Mouse (Mus musculus): ENCODE data around the gene Zfp346. TPM values are rescaled to one million over a fixed set of nuclear protein-coding genes. Genes with fewer than 3 reads are reported as not detected.

Gene Zfp346
- polyA plus RNA-seq, 1 experiment from 2014 or later: 28.2 TPM

GRCm38 (mm10) chr13:55178556-55178955 is 73.4 kb downstream of the Zfp346 start:
- Histone ChIP-seq H3K27me3 (0 out of 2 replicates have a peak, but pooled peaks cover 4% of the 10 kb centered on the region), H3K9me3 (no peaks in the 10 kb centered on the region), H3K4me1 (replicated peaks) (peaks cover 8% of the 10 kb centered on the region; the same call in 1 of the 2 replicates), H3K9ac (no peak overlapping the region), H3K36me3 (no peaks in the 10 kb centered on the region), H3K4me3 (no peak overlapping the region), H3K4me2 (no peak overlapping the region), H3K27ac (no peak overlapping the region)
- 39% methylated on average over 2 of the region's 2 CpGs for WGBS
- ATAC-seq (ENCODE audit: low FRiP score): no peak

- Histone ChIP-seq H3K27me3 (0 out of 2 replicates have a peak, but pooled peaks cover 4% of the 10 kb centered on the region), H3K27ac (no peak overlapping the region), H3K4me3 (no peak overlapping the region), H3K4me1 (replicated peaks) (peaks cover 8% of the 10 kb centered on the region; the same call in 1 of the 2 replicates), H3K4me2 (no peak overlapping the region), H3K9ac (no peak overlapping the region), H3K36me3 (no peaks in the 10 kb centered on the region), H3K9me3 (no peaks in the 10 kb centered on the region)
- WGBS: 96% methylated on average over 3 of the region's 3 CpGs
- no peak for ATAC-seq (ENCODE audit: low FRiP score)
Measured at GRCm38 (mm10) chr13:55179591-55179990, 74.5 kb downstream of the Zfp346 start.

GRCm38 (mm10) chr13:55181786-55182172 is 76.7 kb downstream of the Zfp346 start:
- ATAC-seq (ENCODE audit: low FRiP score): peak; percentile 34; the same call in 1 of the 2 replicates
- H3K4me1 ChIP-seq (replicated peaks): peaks cover 8% of the 10 kb centered on the region; the same call in 1 of the 2 replicates
- 0 out of 2 replicates have a peak, but pooled peaks cover 4% of the 10 kb centered on the region for H3K27me3 ChIP-seq
- no peaks in the 10 kb centered on the region for H3K36me3 ChIP-seq
- H3K27ac ChIP-seq: peak overlapping the region; percentile 85; the same call in 1 of the 2 replicates
- WGBS: 69% methylated on average over 2 of the region's 2 CpGs
- no peak overlapping the region for H3K4me3 ChIP-seq
- H3K9ac ChIP-seq: no peak overlapping the region
- H3K4me2 ChIP-seq: peak overlapping the region; percentile 53
- H3K9me3 ChIP-seq: no peaks in the 10 kb centered on the region

GRCm38 (mm10) chr13:55182173-55182894 is 77.2 kb downstream of the Zfp346 start:
- peak; percentile 52 for ATAC-seq (ENCODE audit: low FRiP score)
- 4% methylated on average over 23 of the region's 23 CpGs for WGBS
- no peaks in the 10 kb centered on the region for H3K9me3 ChIP-seq
- H3K4me1 ChIP-seq (replicated peaks): peaks cover 8% of the 10 kb centered on the region; the same call in 1 of the 2 replicates
- peak overlapping the region; percentile 53 for H3K4me2 ChIP-seq
- H3K36me3 ChIP-seq: no peaks in the 10 kb centered on the region
- H3K27me3 ChIP-seq: 0 out of 2 replicates have a peak, but pooled peaks cover 4% of the 10 kb centered on the region
- peak overlapping the region; percentile 27 for H3K4me3 ChIP-seq
- peak overlapping the region; percentile 85 for H3K27ac ChIP-seq
- H3K9ac ChIP-seq: peak overlapping the region; percentile 57

GRCm38 (mm10) chr13:55183382-55183781 is 78.3 kb downstream of the Zfp346 start:
- peaks cover 8% of the 10 kb centered on the region; the same call in 1 of the 2 replicates for H3K4me1 ChIP-seq (replicated peaks)
- ATAC-seq (ENCODE audit: low FRiP score): no peak
- H3K27ac ChIP-seq: no peak overlapping the region
- H3K9me3 ChIP-seq: no peaks in the 10 kb centered on the region
- 0 out of 2 replicates have a peak, but pooled peaks cover 4% of the 10 kb centered on the region for H3K27me3 ChIP-seq
- no peak overlapping the region for H3K4me3 ChIP-seq
- WGBS: 85% methylated on average over 6 of the region's 6 CpGs
- no peak overlapping the region for H3K4me2 ChIP-seq
- H3K36me3 ChIP-seq: no peaks in the 10 kb centered on the region
- H3K9ac ChIP-seq: no peak overlapping the region

Other genes with a start within 250 kb of the Zfp346 start
- 7.8 and 8.4 TPM in 2 replicates for gene Unc5a, start 155.9 kb upstream of the Zfp346 start, polyA plus RNA-seq (2015; fragmentation: Nextera tagmentation; extraction: Ambion mirVana)
- 1.1 and 1.2 TPM in 2 replicates for gene Hk3, start 83.9 kb upstream of the Zfp346 start, polyA plus RNA-seq (2015; fragmentation: Nextera tagmentation; extraction: Ambion mirVana)
- gene Uimc1, start 5.0 kb upstream of the Zfp346 start, polyA plus RNA-seq (2015; fragmentation: Nextera tagmentation; extraction: Ambion mirVana): 20.0 and 20.3 TPM in 2 replicates
- not detected in 2 replicates for gene Gm17617, start 28.2 kb downstream of the Zfp346 start, polyA plus RNA-seq (2015; fragmentation: Nextera tagmentation; extraction: Ambion mirVana)
- 1.1 and 2.0 TPM in 2 replicates for gene Fgfr4, start 47.3 kb downstream of the Zfp346 start, polyA plus RNA-seq (2015; fragmentation: Nextera tagmentation; extraction: Ambion mirVana)
- 70.7 and 73.5 TPM in 2 replicates for gene Nsd1, start 104.5 kb downstream of the Zfp346 start, polyA plus RNA-seq (2015; fragmentation: Nextera tagmentation; extraction: Ambion mirVana)
- gene Prelid1, start 215.2 kb downstream of the Zfp346 start, polyA plus RNA-seq (2015; fragmentation: Nextera tagmentation; extraction: Ambion mirVana): 300 and 307 TPM in 2 replicates
- gene Rab24, start 216.6 kb downstream of the Zfp346 start, polyA plus RNA-seq (2015; fragmentation: Nextera tagmentation; extraction: Ambion mirVana): 95.9 and 102 TPM in 2 replicates
- gene Mxd3, start 224.5 kb downstream of the Zfp346 start, polyA plus RNA-seq (2015; fragmentation: Nextera tagmentation; extraction: Ambion mirVana): 12.1 and 12.4 TPM in 2 replicates

Data from hindbrain, embryonic 13.5 days (tissue).